Mouse (Mus musculus) embryonic facial prominence, embryonic 15.5 days (tissue): ENCODE data around the gene Atp5l. TPM values are rescaled to one million over a fixed set of nuclear protein-coding genes. Genes with fewer than 3 reads are reported as not detected.

Experiments
- ATAC-seq: fragments of 200-750 bp; cut with Nextera tagmentation; 2 replicates; pipeline ENCODE4 v1.8.0; 2017; ENCODE audit warnings: low read depth, moderate TSS enrichment; ENCODE audit not compliant: insufficient number of reproducible peaks, low FRiP score, low TSS enrichment
- H3K27ac ChIP-seq: fragments of 300-500 bp; sonication (generic); replicated peaks from 2 replicates; pipeline ENCODE4 v1.5.1; 2015; ENCODE audit warnings: mild to moderate bottlenecking, inconsistent platforms
- H3K27me3 ChIP-seq: fragments of 300-500 bp; sonication (generic); 2 replicates; pipeline ENCODE4 v1.6.1; 2015; ENCODE audit warnings: inconsistent platforms
- H3K36me3 ChIP-seq: fragments of 300-500 bp; sonication (generic); 2 replicates; pipeline ENCODE4 v1.6.1; 2015; ENCODE audit warnings: mild to moderate bottlenecking, inconsistent platforms
- H3K4me1 ChIP-seq: fragments of 300-500 bp; sonication (generic); 2 replicates; pipeline ENCODE4 v1.6.1; 2015; ENCODE audit warnings: inconsistent platforms
- H3K4me2 ChIP-seq: fragments of 300-500 bp; sonication (generic); replicated peaks from 2 replicates; pipeline ENCODE4 v1.6.1; 2015; ENCODE audit warnings: mild to moderate bottlenecking, inconsistent platforms
- H3K4me3 ChIP-seq: fragments of 300-500 bp; sonication (generic); replicated peaks from 2 replicates; pipeline ENCODE4 v1.5.1; 2015; ENCODE audit warnings: mild to moderate bottlenecking, inconsistent platforms
- H3K9ac ChIP-seq: fragments of 300-500 bp; sonication (generic); 2 replicates; pipeline ENCODE4 v1.6.1; 2015; ENCODE audit warnings: inconsistent platforms
- H3K9me3 ChIP-seq: fragments of 300-500 bp; sonication (generic); replicated peaks from 2 replicates; pipeline ENCODE4 v1.6.1; 2016; ENCODE audit warnings: inconsistent platforms
- WGBS: fragments of 180-500 bp; shearing (Covaris S2); methylation state at CpG from one replicate; pipeline ENCODE4 v1.1.7; 2015; 5-methylcytosine and 5-hydroxymethylcytosine counted together
- polyA plus RNA-seq: library from polyadenylated mRNA; unstranded; fragments of >200 nt; fragmentation: Nextera tagmentation; extraction: Ambion mirVana; gene quantifications from 2 replicates; pipeline ENCODE4 v1.2.1, GENCODE M21; 2015

Gene Atp5l
- polyA plus RNA-seq, 1 experiment from 2014 or later = 705 TPM

DNA sequence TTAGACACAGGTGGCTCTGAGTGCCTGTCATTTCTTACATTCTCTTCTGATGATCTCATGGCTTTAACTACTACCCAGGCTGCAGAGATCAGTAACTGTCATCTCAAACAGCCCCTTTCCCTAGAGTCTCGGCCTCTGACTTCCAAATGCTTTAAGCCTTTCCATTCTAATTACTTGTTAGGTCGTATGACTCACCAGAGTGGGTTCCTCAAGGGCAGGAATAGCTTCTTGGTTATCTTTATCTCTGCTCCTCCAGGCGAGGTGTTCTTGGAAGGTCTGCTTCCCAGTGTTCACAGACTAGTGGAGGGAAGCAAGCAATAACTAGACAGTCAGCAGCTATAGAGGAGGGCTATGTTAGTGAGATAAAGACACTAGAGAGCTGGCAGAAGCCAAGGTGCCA is 27.9 kb downstream of the Atp5l start:
- Histone ChIP-seq H3K9ac (no peak overlapping the region), H3K27me3 (0 out of 2 replicates have a peak, but pooled peaks cover 4% of the 10 kb centered on the region), H3K9me3 (no peaks in the 10 kb centered on the region), H3K27ac (no peak overlapping the region), H3K36me3 (no peaks in the 10 kb centered on the region), H3K4me2 (no peak overlapping the region), H3K4me3 (no peak overlapping the region), H3K4me1 (no peaks in the 10 kb centered on the region)
- WGBS = 51% methylated on average over 3 of the region's 3 CpGs
- ATAC-seq = no peak

DNA sequence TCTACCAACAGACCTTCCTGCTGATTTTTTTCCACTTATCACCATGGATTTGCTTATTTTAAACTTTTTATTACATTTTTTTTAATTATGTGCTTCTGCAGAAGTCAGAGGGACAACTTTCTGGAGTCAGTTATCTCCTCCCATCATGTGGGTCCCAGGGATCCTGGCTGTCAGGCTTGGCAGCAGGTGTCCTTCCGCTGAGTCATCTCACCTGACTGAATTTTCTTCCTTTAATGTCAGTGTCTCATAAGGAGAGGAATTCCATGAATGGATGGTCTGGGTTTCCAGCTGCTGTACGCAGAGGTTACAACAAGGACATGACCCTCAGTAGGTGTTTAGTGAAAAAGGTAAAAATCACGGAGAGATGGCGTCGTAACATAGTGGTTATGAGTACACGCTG is 29.3 kb downstream of the Atp5l start:
- Histone ChIP-seq H3K4me1 (no peaks in the 10 kb centered on the region), H3K4me3 (no peak overlapping the region), H3K9ac (no peak overlapping the region), H3K36me3 (no peaks in the 10 kb centered on the region), H3K9me3 (no peaks in the 10 kb centered on the region), H3K27me3 (0 out of 2 replicates have a peak, but pooled peaks cover 4% of the 10 kb centered on the region), H3K4me2 (no peak overlapping the region), H3K27ac (no peak overlapping the region)
- ATAC-seq = no peak
- 81% methylated on average over 6 of the region's 6 CpGs for WGBS

DNA sequence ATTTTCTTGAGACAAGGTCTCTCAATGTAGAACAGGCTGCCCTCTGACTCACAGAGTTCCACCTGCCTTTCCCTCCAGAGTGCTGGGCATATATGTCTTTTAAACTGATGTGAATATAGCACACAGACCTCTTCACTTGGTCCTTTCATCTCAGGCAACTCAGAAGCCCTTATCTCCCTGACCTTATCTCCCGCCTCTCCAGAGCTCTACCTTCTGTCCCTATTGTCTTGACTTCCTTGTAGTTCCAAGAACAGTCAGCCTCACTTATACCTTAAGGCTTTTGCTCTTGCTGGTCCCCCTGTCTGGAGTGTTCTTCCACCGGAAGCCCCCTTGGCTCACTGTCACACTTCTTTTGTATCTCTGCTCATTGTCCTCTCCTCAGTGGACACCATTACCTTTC is 30.4 kb downstream of the Atp5l start:
- H3K36me3 ChIP-seq = no peaks in the 10 kb centered on the region
- no peak overlapping the region for H3K27ac ChIP-seq
- H3K4me2 ChIP-seq = no peak overlapping the region
- no peak overlapping the region for H3K9ac ChIP-seq
- no peak overlapping the region for H3K4me3 ChIP-seq
- 74% methylated on average over 2 of the region's 2 CpGs for WGBS
- H3K9me3 ChIP-seq = no peaks in the 10 kb centered on the region
- H3K27me3 ChIP-seq = 0 out of 2 replicates have a peak, but pooled peaks cover 4% of the 10 kb centered on the region
- ATAC-seq = no peak
- H3K4me1 ChIP-seq = no peaks in the 10 kb centered on the region

DNA sequence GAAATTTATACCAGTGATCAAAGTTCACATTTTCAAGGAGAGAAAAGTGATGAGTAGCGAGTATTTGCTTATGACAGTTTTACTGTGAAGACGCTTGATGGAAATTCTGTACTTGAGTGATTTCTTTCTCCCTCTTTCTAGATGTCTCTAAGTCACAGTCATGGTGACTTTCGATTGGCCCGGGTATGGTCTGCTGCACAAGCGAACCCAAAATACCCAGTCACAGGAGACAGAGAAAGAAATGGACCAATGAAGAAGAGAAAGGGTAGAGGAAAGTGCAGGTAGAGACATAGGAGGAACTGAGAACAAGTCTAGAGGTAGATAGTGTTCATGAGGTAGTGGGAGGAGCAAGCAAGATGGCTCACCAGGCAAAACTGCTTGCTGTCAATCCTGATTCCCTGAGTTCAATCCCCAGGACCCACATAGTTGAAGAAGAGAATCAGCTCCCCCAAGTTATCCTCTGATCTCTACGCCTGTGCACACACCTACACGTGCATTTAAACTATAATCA is 32.4 kb downstream of the Atp5l start:
- Histone ChIP-seq H3K4me1 (0 out of 2 replicates have a peak, but pooled peaks cover 3% of the 10 kb centered on the region), H3K27me3 (0 out of 2 replicates have a peak, but pooled peaks cover 4% of the 10 kb centered on the region), H3K9me3 (no peaks in the 10 kb centered on the region), H3K9ac (no peak overlapping the region), H3K4me3 (no peak overlapping the region), H3K4me2 (no peak overlapping the region), H3K36me3 (no peaks in the 10 kb centered on the region), H3K27ac (no peak overlapping the region)
- WGBS = 81% methylated on average over 7 of the region's 7 CpGs
- ATAC-seq = no peak

DNA sequence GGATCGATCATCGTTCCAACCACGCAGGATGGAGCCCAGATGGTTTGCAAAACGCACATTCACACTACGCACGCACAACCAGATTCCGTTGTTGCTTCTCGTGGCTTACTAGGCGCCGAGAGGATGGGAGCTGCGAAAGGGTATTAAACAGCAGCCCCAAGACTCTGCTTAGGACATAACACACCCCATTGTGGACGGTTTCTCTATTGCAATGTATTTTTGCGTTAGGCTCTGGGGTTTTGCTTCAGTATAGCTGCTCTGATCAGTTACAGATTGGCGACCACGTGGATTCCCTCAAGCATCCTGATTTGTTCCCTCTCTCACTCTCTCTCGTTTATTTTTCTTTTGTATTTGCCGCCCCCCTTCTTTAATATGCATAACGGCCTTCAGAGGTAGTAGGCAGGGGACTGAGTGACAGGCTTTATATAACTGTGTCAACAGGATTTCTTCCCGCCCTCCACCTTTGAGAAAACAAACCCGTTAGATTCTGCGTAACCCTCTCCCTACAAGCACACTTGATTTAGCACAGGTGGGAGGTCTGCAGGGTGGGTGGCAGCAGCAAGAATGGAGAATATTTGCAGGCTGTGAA is 37.5 kb downstream of the Atp5l start:
- Histone ChIP-seq H3K27ac (peak overlapping the region; percentile 99), H3K27me3 (no peaks in the 10 kb centered on the region), H3K9me3 (no peaks in the 10 kb centered on the region), H3K36me3 (no peaks in the 10 kb centered on the region), H3K4me3 (peak overlapping the region; percentile 98), H3K4me1 (peaks cover 30% of the 10 kb centered on the region), H3K4me2 (peak overlapping the region; percentile 98), H3K9ac (no peak overlapping the region)
- WGBS = under 1% methylated on average over 21 of the region's 21 CpGs
- no peak for ATAC-seq

DNA sequence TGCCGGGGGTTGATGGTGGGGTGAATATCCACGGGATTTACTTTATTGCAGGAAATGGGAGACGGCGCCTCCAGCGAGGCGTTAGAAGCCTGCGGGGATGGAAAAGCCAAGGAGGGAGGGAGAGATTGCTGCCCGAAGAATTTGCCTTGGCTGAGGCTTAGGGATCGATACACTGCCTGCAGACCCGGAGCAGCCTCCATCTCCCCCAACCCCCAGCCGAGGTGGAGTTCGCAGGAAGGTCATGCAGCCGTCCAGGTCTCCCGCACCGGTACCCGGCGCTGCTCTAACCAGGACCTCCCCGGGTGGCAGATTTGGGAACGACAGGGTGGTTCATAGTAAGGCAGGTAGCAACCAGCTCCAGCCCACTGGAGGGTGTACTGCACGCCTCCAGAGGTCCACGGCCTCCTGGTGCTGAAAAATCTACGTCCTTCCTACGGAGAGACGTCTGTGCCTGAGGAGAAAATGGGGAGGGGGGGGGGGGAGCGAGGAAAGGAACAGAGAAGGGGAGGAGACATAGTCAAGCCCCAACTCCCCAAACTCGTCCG is 38.0 kb downstream of the Atp5l start:
- ATAC-seq = peak; percentile 25
- Histone ChIP-seq H3K27me3 (no peaks in the 10 kb centered on the region), H3K9me3 (no peaks in the 10 kb centered on the region), H3K4me2 (peak overlapping the region; percentile 98), H3K4me1 (peaks cover 36% of the 10 kb centered on the region), H3K9ac (peak overlapping the region; percentile 62), H3K27ac (peak overlapping the region; percentile 99), H3K4me3 (peak overlapping the region; percentile 98), H3K36me3 (no peaks in the 10 kb centered on the region)
- WGBS = under 1% methylated on average over 26 of the region's 27 CpGs

DNA sequence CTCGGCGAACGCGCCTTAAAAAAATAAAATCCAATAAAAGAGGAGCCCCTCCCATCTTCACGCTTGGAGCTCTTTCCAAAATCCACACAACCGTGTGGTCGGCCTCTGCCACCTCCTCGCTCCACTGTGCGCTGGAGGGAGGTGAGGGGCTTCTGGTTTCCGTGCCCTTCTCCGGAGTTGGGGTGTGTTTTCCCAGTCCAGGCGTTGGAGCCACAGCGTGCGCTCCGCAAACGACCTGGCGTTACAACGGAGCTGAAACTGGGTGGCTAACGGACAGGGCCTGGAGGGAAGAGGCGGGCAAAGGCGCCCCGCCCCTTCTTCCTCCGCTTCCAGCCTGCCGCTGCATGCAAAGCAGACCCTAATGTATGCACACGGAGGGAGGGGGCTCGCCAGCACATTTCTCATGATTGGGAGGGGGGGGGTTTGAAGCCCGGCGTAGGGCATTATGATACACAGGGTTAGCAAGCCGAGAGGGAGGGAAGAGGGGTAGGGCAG is 38.6 kb downstream of the Atp5l start:
- WGBS = under 1% methylated on average over 29 of the region's 29 CpGs
- no peaks in the 10 kb centered on the region for H3K9me3 ChIP-seq
- H3K4me3 ChIP-seq = peak overlapping the region; percentile 98
- H3K4me1 ChIP-seq = peaks cover 41% of the 10 kb centered on the region
- peak; percentile 56 for ATAC-seq
- H3K27me3 ChIP-seq = no peaks in the 10 kb centered on the region
- H3K4me2 ChIP-seq = peak overlapping the region; percentile 98
- H3K36me3 ChIP-seq = no peaks in the 10 kb centered on the region
- H3K9ac ChIP-seq = peak overlapping the region; percentile 62
- H3K27ac ChIP-seq = peak overlapping the region; percentile 99

DNA sequence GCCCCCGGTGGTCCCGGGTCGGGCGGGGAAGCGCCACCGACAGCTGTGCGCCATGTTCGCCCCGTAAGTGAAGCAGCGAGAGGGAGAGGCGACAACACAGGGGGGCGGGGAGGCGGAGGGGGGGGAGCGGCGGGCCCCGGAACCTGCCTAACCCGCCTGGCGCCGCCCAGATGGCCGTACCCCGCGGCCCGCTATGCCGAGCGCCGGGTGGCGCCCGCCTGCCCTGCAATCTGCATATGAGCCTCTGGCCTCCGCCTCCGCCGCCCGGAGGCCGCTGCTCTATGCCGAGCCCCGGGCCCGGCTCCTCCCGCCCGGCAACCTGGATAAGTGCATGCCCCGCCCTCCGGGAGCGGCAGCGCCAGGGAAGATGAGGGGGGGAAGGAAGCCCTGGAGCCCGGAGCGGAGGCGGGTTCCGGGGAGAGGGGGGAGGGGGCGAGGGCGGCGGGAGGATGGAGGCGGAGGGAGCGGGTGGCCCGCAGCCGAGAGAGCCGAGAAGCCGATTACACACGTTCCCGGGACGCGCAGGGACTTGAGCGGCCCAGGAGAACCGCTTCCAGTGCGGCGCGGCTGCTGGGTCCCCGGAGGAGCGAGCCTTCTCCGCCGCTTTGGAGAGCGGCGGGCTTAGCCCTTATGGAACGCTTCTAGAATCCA is 39.2 kb downstream of the Atp5l start, which contains the start of gene Kmt2a:
Gene Kmt2a (minus strand): TSS at position 76 of the 651 bp plus-strand sequence.
- ATAC-seq = peak; percentile 91
- Histone ChIP-seq H3K4me1 (peaks cover 46% of the 10 kb centered on the region), H3K4me3 (peak within 1 kb of the TSS; percentile 98), H3K9ac (peak within 1 kb of the TSS; percentile 83), H3K27me3 (no peaks in the 10 kb centered on the region), H3K9me3 (no peaks in the 10 kb centered on the region), H3K27ac (peak within 1 kb of the TSS; percentile 99), H3K4me2 (peak within 1 kb of the TSS; percentile 98), H3K36me3 (no peaks in the 10 kb centered on the region)
- under 1% methylated on average over 53 of the region's 71 CpGs for WGBS

DNA sequence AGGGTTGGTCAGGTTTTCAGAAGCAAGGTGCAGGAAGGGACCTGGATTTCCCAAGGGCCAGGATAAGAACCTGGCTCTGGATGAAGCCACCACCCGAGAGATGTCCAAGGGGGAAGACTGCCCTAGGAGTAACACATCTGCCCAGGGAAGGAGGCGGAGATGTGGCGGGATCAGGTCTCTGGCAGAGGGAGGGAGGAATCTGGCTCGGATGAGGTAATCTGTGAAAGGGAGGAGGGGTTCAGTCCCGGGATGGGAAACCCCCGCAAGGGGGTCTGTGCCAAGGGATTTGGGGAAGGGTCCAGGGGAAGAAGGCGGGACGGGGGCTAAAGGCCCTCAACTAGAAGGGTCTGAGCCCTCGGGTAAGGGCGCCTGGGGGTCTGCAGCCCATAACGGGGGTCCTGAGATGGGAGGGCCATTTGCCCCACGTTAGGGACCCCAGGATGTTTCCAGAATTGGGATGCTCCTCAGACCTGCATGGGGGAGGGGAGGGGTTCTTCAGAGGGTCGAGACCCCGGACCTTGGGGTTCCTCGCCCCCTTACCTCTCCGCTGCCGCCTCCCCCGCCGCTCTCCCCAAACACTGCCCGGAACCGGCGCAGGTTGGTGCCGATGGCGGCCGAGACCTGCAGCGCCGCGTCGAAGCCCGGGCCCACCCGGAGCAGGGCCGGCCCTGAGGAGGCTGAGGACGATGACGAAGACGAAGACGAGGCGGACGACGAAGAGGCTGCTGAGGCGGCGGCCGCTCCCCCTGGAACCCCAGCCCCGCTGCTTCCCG is 40.0 kb downstream of the Atp5l start:
- Histone ChIP-seq H3K9me3 (no peaks in the 10 kb centered on the region), H3K4me1 (peaks cover 55% of the 10 kb centered on the region), H3K27ac (peak overlapping the region; percentile 99), H3K27me3 (no peaks in the 10 kb centered on the region), H3K4me2 (peak overlapping the region; percentile 98), H3K4me3 (peak overlapping the region; percentile 98), H3K36me3 (no peaks in the 10 kb centered on the region), H3K9ac (peak overlapping the region; percentile 83)
- WGBS = 0% methylated on average over 43 of the region's 44 CpGs
- peak; percentile 21 for ATAC-seq

DNA sequence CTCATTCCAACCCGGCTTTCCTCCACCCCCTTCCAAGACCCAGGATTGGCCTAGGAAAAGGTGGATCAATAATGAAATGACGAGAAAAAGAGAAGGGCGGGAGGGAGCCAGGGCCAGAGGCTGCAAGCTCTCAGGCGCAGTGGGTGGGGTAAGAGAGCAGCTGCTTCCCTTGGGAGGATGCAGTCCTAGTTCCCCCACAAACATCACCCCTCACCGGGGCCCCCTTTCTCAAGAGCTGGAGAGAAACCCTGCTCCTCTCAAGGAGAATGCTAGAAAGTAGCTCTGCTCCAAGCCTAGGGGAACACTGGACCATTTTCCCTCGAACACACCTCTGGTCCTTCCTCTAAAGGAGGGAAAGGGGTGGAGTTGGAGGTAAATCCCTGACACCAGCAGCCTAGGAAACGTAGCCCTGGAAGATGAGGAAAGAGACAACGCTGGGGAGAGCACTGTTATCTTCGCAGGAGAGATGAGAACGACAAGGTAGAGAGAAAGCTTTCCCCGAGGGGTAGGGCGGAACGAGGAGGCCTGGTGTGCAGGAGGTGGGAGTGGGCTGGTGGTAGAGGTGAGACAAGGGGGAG is 40.8 kb downstream of the Atp5l start:
- Histone ChIP-seq H3K4me3 (peak overlapping the region; percentile 98), H3K36me3 (no peaks in the 10 kb centered on the region), H3K4me2 (peak overlapping the region; percentile 98), H3K4me1 (peaks cover 59% of the 10 kb centered on the region), H3K9me3 (no peaks in the 10 kb centered on the region), H3K27ac (peak overlapping the region; percentile 99), H3K9ac (peak overlapping the region; percentile 83), H3K27me3 (no peaks in the 10 kb centered on the region)
- under 1% methylated on average over 13 of the region's 13 CpGs for WGBS
- no peak for ATAC-seq
